Mouse (Mus musculus): ENCODE data around the gene Ubiad1.

Ubiad1 gene

DNA sequence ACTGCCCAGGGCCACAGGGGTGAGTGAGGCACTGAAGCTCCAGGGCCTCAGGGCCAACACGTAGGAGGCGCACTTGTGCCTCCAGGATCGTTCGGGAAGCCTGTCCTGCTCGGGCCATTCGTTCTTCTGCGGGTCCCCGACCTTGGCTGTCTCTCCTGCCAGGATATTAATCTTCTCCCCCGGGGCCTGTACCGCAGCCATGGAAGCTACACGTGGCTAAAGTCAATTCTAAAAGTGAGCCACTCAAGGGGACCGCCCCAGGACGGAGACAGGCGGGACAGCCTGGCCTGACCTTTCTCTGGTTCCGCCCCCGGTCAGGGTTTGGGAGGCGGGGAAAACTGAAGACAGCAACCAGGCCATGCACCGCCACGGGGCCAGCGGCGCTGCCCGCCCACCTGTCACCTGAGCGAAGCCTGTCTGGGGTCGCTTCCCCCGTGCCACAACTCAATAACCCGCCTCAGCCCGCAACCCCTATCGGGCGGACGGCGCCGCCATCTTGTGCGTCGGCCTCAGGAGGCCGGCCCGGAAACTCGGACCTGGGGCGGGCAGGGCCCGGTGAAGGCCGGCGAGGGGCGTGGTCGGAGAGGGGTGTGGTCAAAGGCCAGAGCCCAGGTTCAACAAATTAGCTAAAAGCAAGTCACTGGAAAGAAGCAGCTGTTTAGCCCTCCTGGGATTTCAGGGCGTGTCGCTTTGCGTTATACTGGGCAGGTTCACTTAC lies at the start of gene Ubiad1:
Gene Ubiad1 (minus strand): TSS at position 522 of the 718 bp plus-strand sequence.
- in situ Hi-C loops (cut with MboI, MseI) = no loop called here

DNA sequence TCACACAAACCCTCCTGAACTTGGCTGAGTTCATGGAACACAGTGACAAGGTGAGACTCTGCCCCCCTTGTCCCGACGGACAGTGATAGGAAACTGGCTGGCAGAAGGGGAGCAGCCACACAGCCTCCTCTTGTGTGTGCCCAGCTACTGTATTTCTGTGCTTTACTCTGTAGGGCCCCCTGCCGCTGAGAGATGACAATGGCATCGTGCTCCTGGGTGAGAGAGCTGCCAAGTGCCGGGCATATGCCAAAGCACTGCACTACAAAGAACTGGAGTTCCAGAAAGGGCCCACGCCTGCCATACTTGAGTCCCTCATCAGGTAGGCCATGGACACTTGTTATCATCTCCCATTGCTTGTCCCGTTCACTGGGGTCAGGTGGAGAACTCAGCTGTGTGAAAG lies 46.9 kb upstream of the Ubiad1 start:
- in situ Hi-C loops (cut with MboI, MseI) = loop anchor here (5.0 kb wide), 1 partner anchor 716 kb away; no protein-coding TSS in a partner anchor

DNA sequence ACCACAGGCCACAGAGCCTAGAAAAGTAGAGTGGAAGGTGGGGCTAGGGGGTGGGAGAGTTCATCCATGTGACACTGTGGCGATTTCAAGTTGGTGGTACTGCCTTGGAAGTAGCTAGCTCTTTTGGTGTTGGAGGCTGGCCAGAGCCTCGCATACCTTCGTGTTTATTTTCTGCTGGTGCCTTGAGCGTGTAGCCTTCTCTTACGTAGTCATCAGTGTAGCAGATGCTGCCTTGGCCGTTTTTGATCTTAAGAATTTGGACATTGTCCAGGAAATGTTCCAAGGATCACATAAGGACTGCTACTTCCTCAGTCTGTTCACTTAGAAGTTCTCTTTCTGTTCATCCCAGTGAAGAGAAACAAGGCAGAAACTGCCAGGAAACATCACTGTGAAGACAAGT lies 45.9 kb upstream of the Ubiad1 start:
- in situ Hi-C loops (cut with MboI, MseI) = loop anchor here (5.0 kb wide), 1 partner anchor 717 kb away; no protein-coding TSS in a partner anchor

DNA sequence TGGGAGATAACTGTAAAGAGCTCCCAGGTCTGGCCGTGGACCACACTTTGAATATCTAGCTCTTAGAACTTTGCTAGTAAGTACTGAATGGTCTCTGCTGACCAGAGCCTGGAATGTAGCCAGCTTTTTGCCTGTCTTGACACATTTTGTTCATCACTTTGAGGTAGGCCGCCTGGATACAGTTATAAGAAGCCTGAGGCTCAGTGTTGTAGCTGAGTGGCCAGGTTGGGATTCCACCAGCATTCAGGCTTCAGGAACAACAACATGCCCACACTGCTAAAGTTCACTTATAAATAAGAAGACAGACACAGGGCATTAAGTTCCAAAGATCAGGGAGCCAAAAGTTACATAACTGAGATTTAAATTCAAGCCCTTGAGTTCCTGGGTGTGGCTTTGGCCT lies 43.3 kb upstream of the Ubiad1 start:
- in situ Hi-C loops (cut with MboI, MseI) = no loop called here

DNA sequence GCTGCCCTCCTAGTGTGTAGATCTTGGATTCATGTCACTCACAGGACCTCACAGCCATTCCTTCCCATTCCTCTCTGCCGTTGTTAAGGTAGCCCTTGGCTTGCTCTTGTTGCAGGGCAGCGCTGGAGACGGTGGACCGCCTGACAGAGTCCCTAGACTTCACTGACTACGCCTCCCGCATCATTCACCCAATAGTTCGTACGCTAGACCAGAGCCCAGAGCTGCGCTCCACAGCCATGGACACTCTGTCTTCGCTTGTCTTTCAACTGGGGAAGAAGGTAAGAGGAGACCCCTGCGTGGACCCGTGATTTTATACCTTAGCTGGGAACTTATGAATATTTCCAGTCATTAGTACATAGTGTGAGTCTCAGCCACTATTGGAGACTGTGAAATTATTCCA lies 39.9 kb upstream of the Ubiad1 start:
- in situ Hi-C loops (cut with MboI, MseI) = no loop called here

DNA sequence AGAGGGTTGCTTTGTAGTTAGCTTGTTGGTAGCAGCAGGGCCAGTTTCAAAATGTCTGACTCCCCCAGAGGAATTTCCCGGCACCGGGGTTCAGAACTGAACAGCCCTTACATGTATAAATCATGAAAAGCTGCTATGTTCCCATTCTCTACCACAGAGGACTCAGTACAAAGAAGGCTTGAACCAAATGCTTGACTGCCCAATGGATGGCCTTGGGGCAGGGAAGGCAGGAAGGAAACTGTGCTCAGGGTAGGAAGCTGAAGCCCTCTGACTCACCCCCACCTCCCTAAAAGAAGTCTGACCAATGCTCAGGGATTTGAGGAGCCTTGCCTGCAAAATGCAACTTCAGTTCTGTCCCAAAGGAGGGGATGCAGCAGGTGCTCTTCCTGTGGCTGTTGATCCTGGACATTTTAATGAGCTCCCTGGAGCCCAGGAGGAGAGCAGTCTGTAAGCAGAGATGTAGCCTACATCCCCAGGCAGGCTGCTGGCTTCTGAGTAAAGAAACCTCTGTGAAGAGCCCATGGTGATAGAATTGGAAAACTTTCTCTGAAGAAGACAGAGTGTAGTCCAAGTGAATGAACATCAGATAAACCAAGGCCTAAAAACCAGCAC lies 37.1 kb upstream of the Ubiad1 start:
- in situ Hi-C loops (cut with MboI, MseI) = no loop called here

DNA sequence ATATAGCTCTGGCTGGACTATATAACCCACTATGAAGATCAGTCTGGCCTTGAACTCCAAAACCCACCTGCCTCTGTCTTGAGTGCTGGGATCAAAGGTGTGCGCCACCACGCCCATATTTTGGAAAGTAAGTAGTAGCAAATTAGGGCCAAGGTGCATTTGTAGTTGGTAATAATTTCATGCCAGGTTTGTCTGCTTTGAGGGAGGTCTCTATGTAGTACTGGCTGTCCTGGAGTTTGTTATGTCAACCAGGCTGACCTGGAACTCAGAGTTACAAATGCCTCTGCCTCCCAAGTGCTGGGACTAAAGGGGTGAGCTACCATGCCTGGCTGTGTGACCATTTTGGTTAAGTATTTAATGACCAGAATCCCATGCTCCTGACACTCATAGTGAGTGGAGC lies 35.7 kb upstream of the Ubiad1 start:
- in situ Hi-C loops (cut with MboI, MseI) = no loop called here

DNA sequence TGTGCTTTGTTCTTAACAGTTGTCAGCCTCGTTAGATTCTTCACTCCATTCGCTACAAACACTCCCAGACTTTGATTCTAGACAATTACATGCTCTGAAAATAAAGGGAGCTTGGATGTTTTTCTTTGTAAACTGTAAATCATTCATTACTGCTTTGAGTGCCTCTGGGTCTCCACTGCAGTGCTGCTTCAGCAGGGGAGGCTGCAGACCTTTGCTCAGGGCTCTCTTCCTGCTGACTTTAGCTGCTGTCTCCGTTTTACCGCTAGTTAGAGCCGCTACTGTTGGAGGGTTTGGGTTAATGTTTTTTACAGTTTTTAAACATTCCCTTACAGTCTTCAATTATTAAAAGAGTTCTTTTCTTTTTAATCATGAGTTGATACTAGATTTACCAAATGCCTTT lies 28.9 kb upstream of the Ubiad1 start:
- in situ Hi-C loops (cut with MboI, MseI) = no loop called here

DNA sequence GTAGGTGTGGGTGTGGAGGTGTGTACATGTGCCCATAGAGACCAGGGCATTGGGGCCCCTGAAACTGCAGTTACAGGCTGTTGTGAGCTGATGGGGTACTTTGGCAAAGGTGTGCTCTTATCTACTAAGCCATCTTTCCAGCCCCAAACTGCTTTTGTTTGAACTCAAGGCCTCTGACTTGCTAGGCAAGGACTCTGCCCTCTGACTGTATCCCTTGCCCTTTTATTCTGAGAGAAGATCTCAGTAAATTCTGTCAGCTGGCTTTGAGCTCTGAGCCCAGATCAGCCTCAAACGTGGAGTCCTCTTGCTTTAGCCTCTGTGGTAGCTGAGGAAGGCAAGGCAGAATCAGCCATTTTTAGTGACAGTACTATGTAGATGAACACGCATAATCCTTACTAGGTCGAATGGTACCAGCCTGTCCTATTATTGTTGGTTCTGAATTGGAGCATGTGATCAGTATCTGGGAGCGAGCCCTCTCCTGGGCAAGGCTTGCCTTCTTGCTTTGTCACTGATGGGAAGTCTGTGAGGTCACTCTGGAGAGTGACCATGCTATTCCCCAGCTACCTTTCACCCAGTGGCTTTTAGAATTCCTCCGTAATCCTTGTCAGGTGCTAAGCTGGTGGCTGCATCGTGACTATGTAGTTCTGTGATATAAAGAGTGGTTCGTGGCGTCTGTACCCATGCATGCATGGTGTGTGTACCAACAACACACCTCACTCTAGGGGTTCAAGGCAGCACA lies 28.0 kb upstream of the Ubiad1 start:
- in situ Hi-C loops (cut with MboI, MseI) = no loop called here

DNA sequence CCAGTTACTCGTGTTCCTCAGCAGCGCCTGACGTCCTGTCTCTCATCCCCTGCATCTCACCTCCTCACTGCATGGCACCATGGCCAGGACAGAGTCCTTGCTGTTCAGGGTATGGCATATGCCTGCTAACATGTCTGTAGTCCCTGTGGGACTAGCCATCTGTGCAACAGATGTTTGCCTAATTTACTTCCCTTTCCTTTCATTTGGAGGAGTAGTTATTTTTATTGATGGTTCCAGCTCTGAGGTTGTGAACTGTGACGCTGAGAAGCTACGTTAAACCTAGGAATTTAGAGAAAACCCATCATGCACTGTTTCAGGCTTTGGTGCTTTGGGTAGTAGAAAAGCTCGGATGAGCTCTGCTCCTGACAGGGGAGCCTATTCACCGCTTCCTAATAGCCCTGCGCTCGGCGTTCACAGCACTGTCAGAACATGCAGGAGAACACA lies 26.8 kb upstream of the Ubiad1 start:
- in situ Hi-C loops (cut with MboI, MseI) = no loop called here

DNA sequence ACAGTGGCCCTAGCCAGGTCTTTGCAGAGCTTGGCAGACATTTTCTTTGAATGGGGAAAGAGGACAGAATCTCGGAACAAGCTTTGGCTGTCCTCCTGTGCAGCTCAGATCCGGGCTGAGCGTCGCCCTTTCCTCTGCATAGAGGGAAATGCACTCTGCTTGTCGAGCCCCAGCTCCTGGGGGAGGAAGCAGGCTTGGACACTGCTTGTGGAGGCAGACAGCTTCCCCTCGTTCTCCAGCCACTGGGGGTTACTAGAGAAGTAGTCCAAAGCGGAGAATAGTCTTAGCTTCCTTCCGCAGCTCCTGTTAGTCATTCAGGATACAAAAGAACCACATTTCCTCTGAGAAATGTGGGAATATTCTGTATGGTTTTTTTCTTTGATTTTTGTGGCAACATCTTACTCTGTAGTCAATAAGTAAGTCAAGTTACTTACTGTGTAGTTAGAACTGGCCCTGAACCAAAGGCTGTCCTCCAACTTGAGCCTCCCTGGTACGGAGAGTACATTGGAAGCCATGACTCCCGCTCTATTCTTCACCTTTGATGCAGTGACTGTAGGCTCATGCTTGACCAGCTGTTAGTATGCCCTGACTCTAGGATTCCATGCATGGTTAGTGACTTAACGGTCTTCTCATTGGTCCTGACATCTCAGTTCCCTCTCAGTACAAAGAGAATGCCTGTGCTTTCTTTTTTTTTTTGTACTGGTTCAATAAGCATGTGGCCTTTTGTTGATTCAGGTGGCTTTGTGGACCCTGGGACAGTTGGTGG lies 25.1 kb upstream of the Ubiad1 start:
- in situ Hi-C loops (cut with MboI, MseI) = no loop called here

DNA sequence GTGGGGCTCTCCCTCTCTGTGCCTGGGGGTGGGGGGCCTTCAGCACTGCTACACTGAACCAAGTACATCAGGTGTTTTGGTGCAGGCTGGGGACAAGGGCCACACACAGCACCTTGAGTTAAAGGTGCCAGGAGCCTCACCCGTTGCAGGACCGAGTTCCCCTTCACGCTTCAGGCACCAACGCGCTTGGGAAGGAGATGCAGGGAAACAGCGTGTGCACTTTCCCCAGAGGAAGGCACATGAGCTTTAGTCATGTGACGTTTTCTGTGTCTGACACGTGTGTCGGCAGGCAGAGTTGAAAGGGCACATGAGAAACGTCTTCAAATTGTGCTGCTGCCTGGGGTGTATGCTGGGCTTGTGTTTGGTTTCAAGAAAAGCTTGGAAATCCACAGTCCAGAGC lies 23.8 kb upstream of the Ubiad1 start:
- in situ Hi-C loops (cut with MboI, MseI) = no loop called here

DNA sequence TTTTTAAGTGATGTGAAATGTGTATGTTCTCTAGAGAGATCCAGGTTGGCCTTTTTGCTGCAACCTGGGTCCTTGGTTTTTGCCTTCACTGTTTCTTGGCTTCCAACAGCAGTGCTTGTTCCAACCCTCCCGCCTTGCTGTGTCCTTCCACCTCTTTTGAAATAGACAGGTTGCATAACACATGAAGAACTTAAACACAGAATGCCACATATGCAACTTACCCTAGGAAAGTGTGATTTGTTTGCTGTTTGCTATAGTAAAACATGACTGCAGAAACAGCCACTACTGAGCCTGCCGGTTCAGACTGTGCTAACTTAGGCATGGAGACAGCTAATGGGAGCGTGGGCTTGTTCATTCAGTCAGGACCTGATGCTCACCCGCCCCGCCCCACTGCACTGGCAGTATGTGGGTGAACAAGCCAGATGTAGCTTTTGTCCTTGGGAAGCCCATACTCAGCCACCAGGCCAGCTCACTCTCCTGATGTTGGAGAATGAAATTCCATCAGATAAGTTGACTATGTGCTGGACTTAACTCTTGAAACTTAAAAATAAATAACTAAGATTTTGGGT lies 22.0 kb upstream of the Ubiad1 start:
- in situ Hi-C loops (cut with MboI, MseI) = no loop called here

DNA sequence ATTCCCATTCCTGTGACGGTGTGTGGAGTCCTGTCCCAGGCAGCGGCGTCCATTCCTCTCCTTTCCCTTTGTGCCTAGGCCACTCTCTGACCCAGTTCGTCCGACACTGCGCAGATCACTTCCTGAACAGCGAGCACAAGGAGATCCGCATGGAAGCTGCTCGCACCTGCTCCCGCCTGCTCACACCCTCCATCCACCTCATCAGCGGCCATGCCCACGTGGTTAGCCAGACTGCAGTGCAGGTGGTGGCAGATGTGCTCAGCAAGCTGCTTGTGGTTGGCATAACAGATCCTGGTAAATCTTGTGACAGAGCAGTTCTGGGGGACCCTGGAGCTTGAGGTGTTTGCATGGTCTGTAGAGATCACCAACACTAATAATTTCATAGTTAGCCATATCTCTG lies 20.3 kb upstream of the Ubiad1 start:
- in situ Hi-C loops (cut with MboI, MseI) = no loop called here

DNA sequence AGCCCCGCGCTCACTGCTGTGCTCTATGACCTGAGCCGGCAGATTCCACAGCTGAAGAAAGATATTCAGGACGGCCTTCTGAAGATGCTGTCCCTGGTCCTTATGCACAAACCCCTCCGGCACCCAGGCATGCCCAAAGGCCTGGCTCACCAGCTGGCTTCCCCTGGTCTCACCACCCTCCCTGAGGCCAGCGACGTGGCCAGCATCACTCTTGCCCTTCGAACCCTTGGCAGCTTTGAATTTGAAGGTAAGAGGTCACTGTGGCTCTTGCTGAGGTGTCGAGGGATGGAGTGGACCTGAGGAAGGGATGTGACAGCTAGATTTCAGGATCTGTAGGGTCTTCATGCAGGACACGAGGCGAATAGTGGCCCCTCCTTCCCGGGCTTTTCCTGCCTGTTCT lies 19.7 kb upstream of the Ubiad1 start:
- in situ Hi-C loops (cut with MboI, MseI) = no loop called here

DNA sequence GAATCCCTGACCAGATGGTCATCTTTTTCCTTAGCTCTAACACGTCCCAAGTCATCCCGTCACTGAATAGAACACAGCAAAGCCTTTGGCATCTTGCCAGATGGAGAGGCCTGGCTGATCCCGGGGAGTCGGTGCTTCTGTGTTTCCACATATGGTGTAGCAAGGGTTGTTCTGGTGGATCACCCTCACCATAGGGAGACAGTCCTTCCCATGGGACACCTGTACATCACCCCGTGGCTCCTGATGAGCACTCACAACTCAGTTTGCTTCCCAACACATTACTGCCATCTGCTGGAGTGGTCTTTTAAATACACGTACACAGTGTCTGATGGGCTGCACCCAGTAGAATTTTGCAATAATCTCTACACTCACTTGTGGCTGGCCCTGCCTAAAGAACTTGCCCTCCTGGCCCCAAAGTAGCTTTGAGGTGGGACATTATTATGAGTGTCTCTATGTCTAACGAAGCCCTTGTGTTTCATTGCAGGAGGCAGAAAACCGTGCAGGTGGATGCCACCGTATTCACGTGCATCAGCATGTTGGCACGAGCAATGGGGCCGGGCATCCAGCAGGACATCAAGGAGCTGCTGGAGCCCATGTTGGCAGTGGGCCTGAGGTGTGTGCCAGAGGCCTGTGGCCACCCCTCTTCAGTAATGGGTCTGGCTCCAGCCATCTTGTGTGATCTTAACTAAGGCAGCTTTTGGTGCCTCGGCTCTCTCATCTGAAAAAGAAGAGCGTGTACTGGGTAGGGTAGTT lies 18.8 kb upstream of the Ubiad1 start:
- in situ Hi-C loops (cut with MboI, MseI) = no loop called here

DNA sequence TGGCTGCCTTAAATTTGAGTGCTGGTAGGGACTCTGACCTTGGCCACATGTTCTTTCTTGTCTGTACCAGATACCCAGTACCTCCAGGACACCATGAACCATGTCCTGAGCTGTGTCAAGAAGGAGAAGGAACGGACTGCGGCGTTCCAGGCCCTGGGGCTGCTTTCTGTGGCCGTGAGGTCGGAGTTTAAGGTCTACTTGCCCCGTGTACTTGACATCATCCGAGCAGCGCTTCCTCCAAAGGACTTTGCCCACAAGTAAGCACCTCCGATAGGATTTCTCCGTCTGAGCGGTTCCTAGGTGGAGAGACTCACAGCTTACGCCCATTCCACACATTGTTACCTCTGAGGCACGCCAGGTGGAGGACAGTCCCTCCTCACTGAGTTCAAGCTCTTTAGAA lies 18.1 kb upstream of the Ubiad1 start:
- in situ Hi-C loops (cut with MboI, MseI) = no loop called here

DNA sequence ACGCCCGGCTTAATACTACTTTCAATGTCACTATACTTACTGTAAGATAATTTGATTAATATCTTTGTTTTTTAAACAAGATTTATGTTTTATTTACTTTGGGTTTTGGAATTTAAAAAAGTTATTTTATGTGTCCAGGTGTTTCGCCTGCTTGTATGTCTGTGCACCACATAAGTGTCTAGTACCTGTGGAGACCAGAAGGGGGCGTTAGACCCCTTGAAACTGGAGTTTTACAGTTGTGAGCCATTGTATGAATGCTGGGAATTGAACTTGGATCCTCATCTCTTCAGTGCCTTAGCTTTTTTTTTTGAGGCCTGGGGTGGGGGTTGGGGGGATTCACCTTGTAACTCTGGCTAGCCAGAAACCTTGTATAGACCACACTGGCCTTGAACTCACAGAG lies 17.2 kb upstream of the Ubiad1 start:
- in situ Hi-C loops (cut with MboI, MseI) = no loop called here

DNA sequence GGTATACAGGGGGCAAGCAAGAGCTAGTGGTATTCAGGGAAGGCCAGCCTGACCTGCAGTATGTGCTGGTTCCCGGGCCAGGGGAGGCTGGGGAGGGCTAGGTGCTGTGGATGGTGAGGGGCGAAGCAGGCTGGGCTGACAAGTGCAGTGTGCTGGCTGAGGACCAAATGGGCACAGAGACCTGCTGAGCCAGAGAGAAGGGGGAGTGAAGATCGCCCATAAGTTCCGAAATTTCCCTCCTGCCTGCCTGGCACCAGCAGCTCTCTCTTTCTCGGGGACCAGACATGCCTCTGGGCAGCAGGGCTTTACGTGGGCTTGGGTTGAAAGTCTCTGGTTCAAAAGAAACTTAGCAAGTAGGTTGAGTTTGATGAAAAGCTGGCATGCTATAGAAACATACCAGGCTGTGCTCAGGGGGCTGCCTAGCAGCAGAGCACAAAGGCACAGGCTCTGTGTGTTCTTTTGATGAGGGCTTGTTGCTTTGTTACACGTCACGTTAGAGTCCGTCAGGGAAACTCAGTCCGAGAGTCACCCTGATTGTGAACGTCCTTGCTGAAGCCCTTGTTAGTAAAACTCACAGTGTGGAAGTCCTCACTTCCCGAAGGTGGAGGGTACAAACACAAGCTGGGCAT lies 16.2 kb upstream of the Ubiad1 start:
- in situ Hi-C loops (cut with MboI, MseI) = no loop called here

DNA sequence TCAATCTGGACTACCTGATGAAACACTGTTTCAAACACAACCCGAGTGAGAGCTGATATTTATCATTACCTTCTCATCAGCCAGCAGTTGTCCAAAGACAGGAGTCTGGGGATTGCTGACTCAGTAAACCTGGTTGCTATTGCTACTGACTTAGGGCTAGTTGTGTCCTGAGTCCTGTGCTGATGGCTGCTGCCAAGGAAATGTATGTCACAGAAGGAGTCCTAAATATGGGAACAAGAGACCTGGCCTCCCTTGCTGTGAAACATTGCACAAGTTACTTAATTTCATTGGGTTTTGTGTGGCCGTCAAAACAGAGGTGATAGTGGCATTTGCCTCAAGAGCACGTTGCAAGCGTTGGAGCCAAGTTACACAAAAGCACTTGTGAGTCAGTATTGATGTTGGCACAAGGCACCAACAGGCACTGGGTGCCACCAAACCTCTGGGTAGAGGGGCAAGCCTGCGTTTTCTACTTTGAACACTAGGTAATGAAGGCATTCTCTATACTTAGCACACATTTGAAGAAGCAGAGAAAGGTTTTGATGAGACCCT lies 11.0 kb upstream of the Ubiad1 start:
- in situ Hi-C loops (cut with MboI, MseI) = no loop called here
